Mouse (Mus musculus): Measurements from ENCODE around the gene Macrod1. TPM values are rescaled to one million over a fixed set of nuclear protein-coding genes. Genes with fewer than 3 reads are reported as not detected.

Macrod1 gene
- total and polyA plus RNA-seq, 3 experiments, result 0.60 TPM; not detected in 2

- H3K36me3 ChIP-seq (replicated peaks), result no peaks in the 10 kb centered on the region
- H3K9me3 ChIP-seq (replicated peaks), result no peaks in the 10 kb centered on the region
- ATAC-seq (ENCODE audit: extremely low read depth, insufficient number of reproducible peaks, low FRiP score, poor library complexity, severe bottlenecking), result no peak
- DNase-seq (ENCODE audit: low spot score), result no peak
- no peaks in the 10 kb centered on the region for H3K4me1 ChIP-seq (ENCODE audit: insufficient read depth, low read depth, low read length)
- TF ChIP-seq POLR2AphosphoS5 (IDR thresholded peaks at IDR 0.05; ENCODE audit: insufficient replicate concordance, low read depth, low read length) (no peak), GATA1 (IDR thresholded peaks at IDR 0.05; ENCODE audit: borderline replicate concordance, low read length) (no peak), TAL1 (conservative IDR thresholded peaks at IDR 0.05; ENCODE audit: low read depth, low read length) (no peak), GATA2 (IDR thresholded peaks at IDR 0.05; ENCODE audit: borderline replicate concordance, low read depth, low read length) (no peak), CTCF (IDR thresholded peaks at IDR 0.05; ENCODE audit: low read depth, low read length) (no peak)
- peaks cover 37% of the 10 kb centered on the region for H3K27me3 ChIP-seq (ENCODE audit: insufficient read depth, low read length)
- H3K4me3 ChIP-seq (ENCODE audit: low read depth, low read length), result no peak overlapping the region
Measured at GRCm38 (mm10) chr19:7116038-7116731, 59.6 kb downstream of the Macrod1 start.

- TF ChIP-seq CTCF (IDR thresholded peaks at IDR 0.05; ENCODE audit: low read depth, low read length) (no peak), GATA1 (IDR thresholded peaks at IDR 0.05; ENCODE audit: borderline replicate concordance, low read length) (no peak), GATA2 (IDR thresholded peaks at IDR 0.05; ENCODE audit: borderline replicate concordance, low read depth, low read length) (no peak), TAL1 (conservative IDR thresholded peaks at IDR 0.05; ENCODE audit: low read depth, low read length) (no peak), POLR2AphosphoS5 (IDR thresholded peaks at IDR 0.05; ENCODE audit: insufficient replicate concordance, low read depth, low read length) (no peak)
- H3K4me3 ChIP-seq (ENCODE audit: low read depth, low read length), result no peak overlapping the region
- H3K9me3 ChIP-seq (replicated peaks), result no peaks in the 10 kb centered on the region
- no peak for ATAC-seq (ENCODE audit: extremely low read depth, insufficient number of reproducible peaks, low FRiP score, poor library complexity, severe bottlenecking)
- DNase-seq (ENCODE audit: low spot score), result no peak
- peaks cover 33% of the 10 kb centered on the region for H3K27me3 ChIP-seq (ENCODE audit: insufficient read depth, low read length)
- no peaks in the 10 kb centered on the region for H3K36me3 ChIP-seq (replicated peaks)
- H3K4me1 ChIP-seq (ENCODE audit: insufficient read depth, low read depth, low read length), result no peaks in the 10 kb centered on the region
Measured at GRCm38 (mm10) chr19:7117141-7117540, 60.5 kb downstream of the Macrod1 start.

- TF ChIP-seq TAL1 (conservative IDR thresholded peaks at IDR 0.05; ENCODE audit: low read depth, low read length) (no peak), GATA1 (IDR thresholded peaks at IDR 0.05; ENCODE audit: borderline replicate concordance, low read length) (no peak), POLR2AphosphoS5 (IDR thresholded peaks at IDR 0.05; ENCODE audit: insufficient replicate concordance, low read depth, low read length) (no peak), CTCF (IDR thresholded peaks at IDR 0.05; ENCODE audit: low read depth, low read length) (no peak), GATA2 (IDR thresholded peaks at IDR 0.05; ENCODE audit: borderline replicate concordance, low read depth, low read length) (no peak)
- Histone ChIP-seq H3K4me3 (ENCODE audit: low read depth, low read length) (no peak overlapping the region), H3K4me1 (ENCODE audit: insufficient read depth, low read depth, low read length) (no peaks in the 10 kb centered on the region), H3K27me3 (ENCODE audit: insufficient read depth, low read length) (peaks cover 33% of the 10 kb centered on the region), H3K9me3 (replicated peaks) (no peaks in the 10 kb centered on the region), H3K36me3 (replicated peaks) (no peaks in the 10 kb centered on the region)
- no peak for ATAC-seq (ENCODE audit: extremely low read depth, insufficient number of reproducible peaks, low FRiP score, poor library complexity, severe bottlenecking)
- no peak for DNase-seq (ENCODE audit: low spot score)
Measured at GRCm38 (mm10) chr19:7117653-7118307, 61.2 kb downstream of the Macrod1 start.

GRCm38 (mm10) chr19:7121252-7121651 lies 64.6 kb downstream of the Macrod1 start:
- no peak for DNase-seq (ENCODE audit: low spot score)
- no peak overlapping the region for H3K4me3 ChIP-seq (ENCODE audit: low read depth, low read length)
- H3K4me1 ChIP-seq (ENCODE audit: insufficient read depth, low read depth, low read length), result no peaks in the 10 kb centered on the region
- H3K9me3 ChIP-seq (replicated peaks), result no peaks in the 10 kb centered on the region
- H3K36me3 ChIP-seq (replicated peaks), result no peaks in the 10 kb centered on the region
- TF ChIP-seq GATA2 (IDR thresholded peaks at IDR 0.05; ENCODE audit: borderline replicate concordance, low read depth, low read length), result no peak
- TF ChIP-seq GATA1 (IDR thresholded peaks at IDR 0.05; ENCODE audit: borderline replicate concordance, low read length), result no peak
- TF ChIP-seq POLR2AphosphoS5 (IDR thresholded peaks at IDR 0.05; ENCODE audit: insufficient replicate concordance, low read depth, low read length), result no peak
- TF ChIP-seq CTCF (IDR thresholded peaks at IDR 0.05; ENCODE audit: low read depth, low read length), result no peak
- TF ChIP-seq TAL1 (conservative IDR thresholded peaks at IDR 0.05; ENCODE audit: low read depth, low read length), result no peak
- no peak for ATAC-seq (ENCODE audit: extremely low read depth, insufficient number of reproducible peaks, low FRiP score, poor library complexity, severe bottlenecking)
- H3K27me3 ChIP-seq (ENCODE audit: insufficient read depth, low read length), result peaks cover 30% of the 10 kb centered on the region

GRCm38 (mm10) chr19:7122277-7122676 lies 65.7 kb downstream of the Macrod1 start:
- H3K27me3 ChIP-seq (ENCODE audit: insufficient read depth, low read length), result peaks cover 24% of the 10 kb centered on the region
- no peaks in the 10 kb centered on the region for H3K4me1 ChIP-seq (ENCODE audit: insufficient read depth, low read depth, low read length)
- ATAC-seq (ENCODE audit: extremely low read depth, insufficient number of reproducible peaks, low FRiP score, poor library complexity, severe bottlenecking) (no peak), DNase-seq (ENCODE audit: low spot score) (no peak)
- no peaks in the 10 kb centered on the region for H3K9me3 ChIP-seq (replicated peaks)
- no peak for TF ChIP-seq GATA2 (IDR thresholded peaks at IDR 0.05; ENCODE audit: borderline replicate concordance, low read depth, low read length)
- no peak for TF ChIP-seq GATA1 (IDR thresholded peaks at IDR 0.05; ENCODE audit: borderline replicate concordance, low read length)
- no peak for TF ChIP-seq TAL1 (conservative IDR thresholded peaks at IDR 0.05; ENCODE audit: low read depth, low read length)
- TF ChIP-seq CTCF (IDR thresholded peaks at IDR 0.05; ENCODE audit: low read depth, low read length), result no peak
- TF ChIP-seq POLR2AphosphoS5 (IDR thresholded peaks at IDR 0.05; ENCODE audit: insufficient replicate concordance, low read depth, low read length), result no peak
- no peak overlapping the region for H3K4me3 ChIP-seq (ENCODE audit: low read depth, low read length)
- H3K36me3 ChIP-seq (replicated peaks), result no peaks in the 10 kb centered on the region

- ATAC-seq (ENCODE audit: extremely low read depth, insufficient number of reproducible peaks, low FRiP score, poor library complexity, severe bottlenecking) (no peak), DNase-seq (ENCODE audit: low spot score) (no peak)
- H3K4me1 ChIP-seq (ENCODE audit: insufficient read depth, low read depth, low read length), result no peaks in the 10 kb centered on the region
- H3K4me3 ChIP-seq (ENCODE audit: low read depth, low read length), result no peak overlapping the region
- peaks cover 22% of the 10 kb centered on the region for H3K27me3 ChIP-seq (ENCODE audit: insufficient read depth, low read length)
- no peaks in the 10 kb centered on the region for H3K9me3 ChIP-seq (replicated peaks)
- TF ChIP-seq CTCF (IDR thresholded peaks at IDR 0.05; ENCODE audit: low read depth, low read length), result no peak
- TF ChIP-seq GATA1 (IDR thresholded peaks at IDR 0.05; ENCODE audit: borderline replicate concordance, low read length), result no peak
- H3K36me3 ChIP-seq (replicated peaks), result no peaks in the 10 kb centered on the region
Measured at GRCm38 (mm10) chr19:7122698-7123306, 66.2 kb downstream of the Macrod1 start.
